Mouse (Mus musculus): ENCODE measurements around the gene Gorab.

The Gorab gene

DNA sequence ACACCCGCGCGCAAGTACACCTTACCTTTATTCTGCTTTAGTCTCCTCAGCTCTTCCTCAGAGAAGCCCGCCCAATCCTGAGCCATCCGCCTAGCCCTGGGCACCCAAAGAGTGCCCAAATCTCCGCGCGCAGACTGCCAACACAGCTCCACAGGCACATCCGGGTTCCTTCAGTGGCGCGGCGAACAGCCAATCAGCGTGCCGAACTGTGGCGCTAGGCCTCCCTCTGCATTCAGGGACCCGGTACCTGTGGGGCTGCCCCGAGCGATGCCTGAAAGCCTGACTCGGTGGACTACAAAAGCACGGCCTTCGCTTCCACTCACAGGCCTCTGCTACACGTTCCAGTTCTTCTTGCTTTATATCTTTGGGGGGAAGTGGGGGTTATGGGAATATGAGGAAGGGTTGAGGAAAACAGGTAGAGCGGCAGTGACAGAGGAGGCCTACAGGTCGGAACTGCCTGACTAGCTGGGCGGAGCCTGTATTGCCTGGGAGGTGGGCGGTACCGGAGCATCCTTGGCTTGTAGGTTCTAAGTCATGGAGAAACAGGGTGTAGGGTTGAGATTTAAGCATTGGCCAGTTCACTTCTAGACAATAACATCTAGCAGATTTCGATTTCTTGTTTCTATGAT lies at the start of gene Gorab:
Gorab (minus strand) TSS at position 172 of the 629 bp plus-strand sequence.
- DNase-seq (ENCODE audit: low read depth in 2 of 2, low spot score in 2 of 2), result peak; percentile 89 to 93

- no peak for DNase-seq (ENCODE audit: low read depth in 2 of 2, low spot score in 2 of 2)
Measured at GRCm38 (mm10) chr1:163443832-163444231, 40.4 kb upstream of the Gorab start.

DNA sequence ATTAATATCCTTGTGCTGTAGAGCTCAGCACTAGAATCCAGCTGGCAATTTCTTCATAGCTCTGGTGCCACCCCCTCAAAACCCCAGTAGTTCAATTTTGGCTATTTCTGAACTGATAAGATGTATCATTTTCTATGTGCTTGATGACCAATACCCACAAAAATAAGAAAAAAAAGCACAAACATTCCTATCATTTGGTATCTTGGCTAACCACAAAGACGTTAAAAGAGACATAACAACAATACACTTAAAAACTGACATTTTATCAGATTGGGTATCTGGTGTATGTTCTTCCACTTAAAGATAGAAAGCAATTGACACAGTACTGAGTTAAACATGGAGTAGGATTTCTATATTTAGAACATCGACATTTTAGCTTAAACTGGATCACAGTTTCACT lies 35.5 kb upstream of the Gorab start:
- DNase-seq (ENCODE audit: low read depth in 2 of 2, low spot score in 2 of 2), result no peak

DNA sequence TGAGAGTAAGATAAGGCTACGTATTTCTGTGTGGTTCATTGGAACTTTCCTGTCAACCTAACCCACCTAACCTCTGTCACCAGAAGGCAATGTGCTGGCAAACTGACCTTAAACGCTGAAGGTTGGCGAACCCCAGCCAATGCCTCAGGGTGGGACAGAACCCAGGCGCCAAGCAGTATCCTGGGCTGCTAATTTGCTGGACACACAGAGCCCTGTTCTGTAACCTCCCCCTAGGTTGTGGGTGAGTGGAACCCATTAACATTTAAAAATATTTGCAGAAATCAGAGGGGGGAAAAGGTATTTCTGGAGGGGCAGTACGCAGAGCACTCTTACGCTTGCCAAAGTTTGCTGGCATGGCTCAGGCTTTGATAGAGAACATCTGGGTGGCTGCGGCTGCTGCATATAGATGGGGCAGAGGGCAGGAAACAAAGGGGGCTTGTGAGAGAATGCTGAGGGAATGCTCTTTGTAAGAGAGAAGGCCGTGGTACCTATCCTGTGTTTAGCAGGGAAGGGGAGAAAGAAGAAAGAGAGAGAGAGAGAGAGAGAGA lies 20.1 kb upstream of the Gorab start:
- no peak for DNase-seq (ENCODE audit: low read depth in 2 of 2, low spot score in 2 of 2)

DNA sequence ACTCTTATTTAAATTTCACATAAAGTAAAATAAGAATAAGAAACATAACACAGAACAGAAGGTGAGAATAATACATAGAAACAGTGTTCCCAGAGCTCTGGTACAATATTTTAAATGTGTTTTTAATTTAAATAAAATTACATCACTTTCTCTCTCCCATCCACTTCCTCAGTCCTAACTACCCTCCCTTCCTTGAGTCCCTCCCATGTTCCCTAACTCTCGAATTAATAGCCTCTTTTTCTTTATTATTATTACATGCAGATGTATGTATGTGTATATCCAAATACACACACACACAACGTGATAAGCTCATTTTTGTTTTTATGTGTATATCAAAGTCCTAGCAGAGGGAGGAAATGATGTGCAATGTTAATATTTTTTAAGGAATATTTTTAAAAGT lies 13.7 kb upstream of the Gorab start:
- no peak for DNase-seq (ENCODE audit: low read depth in 2 of 2, low spot score in 2 of 2)

DNA sequence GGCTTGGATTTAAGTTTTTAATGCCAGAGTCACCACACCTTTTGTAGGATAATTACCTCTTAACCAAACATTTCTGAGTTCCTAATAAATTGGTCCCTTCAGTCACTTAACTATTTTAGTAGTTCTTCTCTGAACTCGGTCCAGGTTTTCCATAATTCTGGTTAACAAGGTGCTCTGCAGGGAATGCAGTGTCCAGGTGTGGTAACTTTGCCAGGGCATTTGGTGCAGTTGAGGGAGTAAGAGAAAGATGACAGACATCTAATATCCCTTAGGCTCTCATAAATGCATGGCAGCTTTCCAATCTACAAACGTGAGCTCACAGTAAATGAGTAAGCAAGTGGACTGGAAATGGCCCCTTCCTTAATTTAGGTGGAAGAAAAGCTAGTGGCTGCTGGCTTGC lies 10.7 kb upstream of the Gorab start:
- DNase-seq (ENCODE audit: low read depth in 2 of 2, low spot score in 2 of 2), result no peak

GRCm38 (mm10) chr1:163406203-163406602 lies 2.7 kb upstream of the Gorab start:
- DNase-seq (ENCODE audit: low read depth in 2 of 2, low spot score in 2 of 2), result no peak

DNA sequence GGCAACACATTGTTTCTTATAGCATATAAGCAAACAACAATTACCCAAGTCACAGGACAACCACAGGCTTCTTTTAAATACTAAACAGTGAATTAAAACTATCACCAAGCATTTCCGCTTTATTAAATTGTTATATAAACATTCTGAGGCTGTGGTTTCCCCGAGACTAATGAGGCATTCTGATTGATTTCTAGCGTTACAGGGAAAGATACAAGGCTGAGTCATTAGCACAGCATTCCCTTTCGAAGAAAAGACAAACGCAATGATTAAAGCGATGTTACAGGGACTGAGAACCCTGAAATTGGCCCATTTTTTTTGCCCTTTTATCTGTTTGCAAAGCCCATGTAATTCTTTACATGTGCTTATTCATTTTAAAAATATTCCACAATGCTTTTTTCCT lies 12.1 kb downstream of the Gorab start:
- no peak for DNase-seq (ENCODE audit: low read depth in 2 of 2, low spot score in 2 of 2)

DNA sequence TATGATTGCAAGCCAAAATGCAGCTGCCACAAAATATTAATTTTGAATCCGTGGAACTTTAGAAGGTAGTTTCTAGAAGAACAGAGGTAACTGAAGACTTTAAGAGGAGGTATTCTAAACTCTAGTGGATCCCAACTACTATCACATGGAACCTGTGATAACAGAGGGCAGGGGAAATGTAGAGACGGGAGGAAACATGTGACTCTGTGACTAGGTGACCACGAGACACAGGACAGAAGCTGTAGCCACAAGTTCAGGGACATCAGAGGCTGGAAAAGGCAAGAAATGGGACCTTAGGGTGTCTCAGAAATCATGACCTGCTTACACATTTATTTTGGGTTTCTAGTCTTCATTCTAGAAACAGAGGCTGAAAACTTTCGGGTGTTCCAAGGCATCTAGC lies 13.4 kb downstream of the Gorab start:
- no peak for DNase-seq (ENCODE audit: low read depth in 2 of 2, low spot score in 2 of 2)

DNA sequence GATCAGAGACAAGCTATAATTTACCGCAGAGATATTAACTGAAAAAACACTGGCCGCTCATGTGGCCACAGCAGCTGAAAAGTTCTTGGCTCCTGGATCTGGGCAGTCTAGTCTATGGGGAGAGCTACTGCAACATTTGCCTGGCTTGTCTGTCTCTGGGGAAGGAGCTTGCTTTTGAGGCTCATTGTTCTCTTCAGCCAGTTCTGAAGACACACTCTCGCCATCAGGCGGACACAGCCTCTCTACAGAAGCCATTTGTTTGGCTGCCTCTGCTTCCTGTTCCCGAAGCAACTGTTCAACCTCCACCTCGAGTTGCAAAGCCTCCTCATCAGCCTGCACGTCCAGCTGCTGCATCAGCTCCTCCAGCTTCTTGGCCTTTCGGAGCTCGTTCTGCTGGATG lies 17.3 kb downstream of the Gorab start:
- no peak for DNase-seq (ENCODE audit: low read depth in 2 of 2, low spot score in 2 of 2)

GRCm38 (mm10) chr1:163383442-163384027 lies 19.9 kb downstream of the Gorab start:
- DNase-seq (ENCODE audit: low read depth in 2 of 2, low spot score in 2 of 2), result no peak

GRCm38 (mm10) chr1:163382048-163382719 lies 21.3 kb downstream of the Gorab start:
- no peak for DNase-seq (ENCODE audit: low read depth in 2 of 2, low spot score in 2 of 2)

- no peak for DNase-seq (ENCODE audit: low read depth in 2 of 2, low spot score in 2 of 2)
Measured at GRCm38 (mm10) chr1:163380591-163380990, 22.9 kb downstream of the Gorab start.

DNA sequence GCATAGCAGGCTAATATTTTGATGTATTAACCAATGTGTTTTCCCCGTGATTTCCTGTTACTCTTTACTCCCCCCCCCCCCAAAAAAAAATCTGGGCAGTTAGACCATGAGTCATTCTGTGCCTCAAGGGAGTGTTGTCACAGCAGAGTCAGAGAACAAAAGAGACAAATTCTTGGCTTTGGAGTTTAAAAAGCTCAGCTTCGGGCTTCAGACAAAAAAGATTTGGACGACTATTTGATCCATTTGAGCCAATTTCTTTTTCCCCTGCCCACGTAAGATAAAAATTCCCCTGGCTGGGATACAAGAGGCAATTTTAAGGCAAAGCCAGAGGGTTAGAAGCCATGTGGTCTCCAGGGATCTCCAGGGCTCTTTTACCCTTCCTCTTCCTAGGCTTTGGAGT lies 23.4 kb downstream of the Gorab start:
- DNase-seq (ENCODE audit: low read depth in 2 of 2, low spot score in 2 of 2), result no peak

GRCm38 (mm10) chr1:163377924-163378323 lies 25.5 kb downstream of the Gorab start:
- DNase-seq (ENCODE audit: low read depth in 2 of 2, low spot score in 2 of 2), result no peak

GRCm38 (mm10) chr1:163376818-163377581 lies 26.5 kb downstream of the Gorab start:
- DNase-seq (ENCODE audit: low read depth in 2 of 2, low spot score in 2 of 2), result no peak

- DNase-seq (ENCODE audit: low read depth in 2 of 2, low spot score in 2 of 2), result no peak
Measured at GRCm38 (mm10) chr1:163374455-163374854, 29.0 kb downstream of the Gorab start.

- DNase-seq (ENCODE audit: low read depth in 2 of 2, low spot score in 2 of 2), result no peak
Measured at GRCm38 (mm10) chr1:163362202-163362601, 41.3 kb downstream of the Gorab start.

DNA sequence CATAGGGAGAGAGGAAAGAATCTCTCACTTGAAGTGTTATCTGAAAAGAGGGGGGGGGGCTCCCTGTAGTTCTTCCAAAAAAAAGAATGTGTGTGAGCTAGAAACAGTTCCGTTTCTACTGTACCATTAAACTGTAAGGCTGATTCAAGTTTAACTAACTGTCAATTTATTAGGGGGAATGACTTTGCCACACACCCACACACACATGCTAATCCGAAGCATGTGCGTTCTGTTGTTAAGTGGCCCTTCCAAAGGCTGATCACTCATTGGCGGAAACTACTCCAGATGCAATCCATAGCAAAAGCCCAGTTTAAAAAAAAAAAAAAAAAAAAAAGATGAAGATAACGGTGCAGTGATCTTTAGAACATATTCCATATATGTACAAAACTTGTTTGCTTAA lies 42.1 kb downstream of the Gorab start:
- DNase-seq (ENCODE audit: low read depth in 2 of 2, low spot score in 2 of 2), result no peak

- no peak for DNase-seq (ENCODE audit: low read depth in 2 of 2, low spot score in 2 of 2)
Measured at GRCm38 (mm10) chr1:163360796-163361195, 42.7 kb downstream of the Gorab start.

- no peak for DNase-seq (ENCODE audit: low read depth in 2 of 2, low spot score in 2 of 2)
Measured at GRCm38 (mm10) chr1:163359521-163359920, 43.9 kb downstream of the Gorab start.

DNA sequence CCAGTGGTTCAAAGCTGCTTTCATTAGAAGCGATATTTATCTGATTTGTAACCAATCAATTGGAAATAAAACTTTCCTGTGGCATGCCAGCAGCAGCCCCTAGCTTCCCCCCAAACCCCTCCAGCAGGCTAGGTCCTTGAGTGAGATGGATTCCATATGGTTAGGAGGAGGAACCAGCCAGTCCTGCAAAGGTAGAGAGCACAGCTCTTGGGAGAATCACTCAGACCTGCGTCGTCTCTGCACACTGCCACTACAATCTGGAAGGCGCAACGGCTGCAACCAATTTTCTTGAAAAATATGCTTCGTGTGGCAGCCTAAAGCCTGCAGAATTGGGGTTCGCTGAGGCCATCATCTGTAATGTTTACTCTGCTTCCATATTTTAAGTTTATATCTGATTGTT lies 45.3 kb downstream of the Gorab start:
- DNase-seq (ENCODE audit: low read depth in 2 of 2, low spot score in 2 of 2), result no peak

Data from CD8-positive naive resting alpha-beta T cell, adult 2 months (primary cell).